Mouse (Mus musculus): ENCODE results near the gene Txnip.

DNA sequence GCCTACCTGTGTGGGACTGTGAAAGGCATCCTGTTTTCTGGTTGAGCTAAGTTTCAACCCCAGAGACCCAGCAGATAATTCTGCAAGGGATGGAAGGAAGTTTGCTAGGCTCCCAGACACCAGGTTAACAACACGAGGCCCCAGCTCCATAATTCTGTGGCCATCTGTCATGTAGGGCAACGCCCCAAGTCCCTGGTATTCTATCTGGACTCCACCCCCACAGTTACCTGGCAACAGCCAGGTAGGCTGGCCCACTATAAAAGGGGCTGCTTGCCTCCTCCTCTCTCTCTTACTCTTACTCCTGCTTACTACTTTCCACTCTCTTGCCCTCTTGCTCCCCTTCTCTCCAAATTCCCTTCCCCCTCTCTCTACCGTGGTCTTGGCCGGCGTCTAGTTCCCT is 37.6 kb upstream of the Txnip start:
- no peak for TF ChIP-seq CTCF (IDR thresholded peaks at IDR 0.05; ENCODE audit: low read depth, low read length)
- no peak for TF ChIP-seq TAL1 (conservative IDR thresholded peaks at IDR 0.05; ENCODE audit: low read depth, low read length)
- TF ChIP-seq GATA1 (IDR thresholded peaks at IDR 0.05; ENCODE audit: borderline replicate concordance, low read length): no peak
- no peak for TF ChIP-seq POLR2AphosphoS5 (IDR thresholded peaks at IDR 0.05; ENCODE audit: insufficient replicate concordance, low read depth, low read length)
